In genomic region chr10:20966090-20966489, GRCm38 (mm10) we compare ENCODE assay signal across 8 mouse cellular contexts. TPM values are rescaled to one million over a fixed set of nuclear protein-coding genes. Genes with fewer than 3 reads are reported as not detected.
DNase-seq lines count a peak whose midpoint lies in the region; ATAC-seq and TF ChIP-seq lines count a peak whose summit lies in the region.

No protein-coding gene starts in this region.

- no peak overlapping the region for H3K9ac ChIP-seq in embryonic facial prominence, embryonic 15.5 days
- H3K9ac ChIP-seq in liver, embryonic 16.5 days (ENCODE audit: low read depth, low read length), result no peak overlapping the region
- no peak overlapping the region for H3K9ac ChIP-seq in neural tube, embryonic 14.5 days (replicated peaks; ENCODE audit: low read depth, low read length)

- H3K4me1 ChIP-seq in bone marrow, adult 2 months (ENCODE audit: control insufficient read depth, insufficient read depth, low read length), result no peaks in the 10 kb centered on the region
- no peaks in the 10 kb centered on the region for H3K4me1 ChIP-seq in embryonic facial prominence, embryonic 15.5 days
- no peaks in the 10 kb centered on the region for H3K4me1 ChIP-seq in heart, embryonic 10.5 days
- peaks cover 15% of the 10 kb centered on the region for H3K4me1 ChIP-seq in liver, embryonic 16.5 days (ENCODE audit: control insufficient read depth, low read depth, low read length)
- no peaks in the 10 kb centered on the region for H3K4me1 ChIP-seq in neural tube, embryonic 14.5 days (ENCODE audit: control insufficient read depth, insufficient read depth, low read length)

- H3K27ac ChIP-seq in bone marrow, adult 2 months (ENCODE audit: control insufficient read depth, insufficient read depth, low read depth, low read length, poor library complexity), result no peak overlapping the region
- no peak overlapping the region for H3K27ac ChIP-seq in embryonic facial prominence, embryonic 15.5 days (replicated peaks)
- H3K27ac ChIP-seq in heart, embryonic 10.5 days, result no peak overlapping the region
- no peak overlapping the region for H3K27ac ChIP-seq in liver, embryonic 16.5 days (ENCODE audit: low read length)
- H3K27ac ChIP-seq in neural tube, embryonic 14.5 days (ENCODE audit: low read depth, low read length), result no peak overlapping the region

- peak; percentile 84 for DNase-seq in heart, embryonic 10.5 days (ENCODE audit: low spot score)
- DNase-seq in kidney, postnatal 25 days, result peak; percentile 87 to 88
- DNase-seq in thymus, adult 18-20 months, result peak; percentile 43 to 66

- TF ChIP-seq CTCF in bone marrow, adult 2 months (IDR thresholded peaks at IDR 0.05; ENCODE audit: control insufficient read depth, insufficient read depth, low read length), result peak; percentile 100

- H3K36me3 ChIP-seq in embryonic facial prominence, embryonic 15.5 days, result peaks cover 16% of the 10 kb centered on the region
- H3K36me3 ChIP-seq in heart, embryonic 10.5 days, result peaks cover 21% of the 10 kb centered on the region
- H3K36me3 ChIP-seq in liver, embryonic 16.5 days (ENCODE audit: control insufficient read depth, insufficient read depth), result 0 out of 2 replicates have a peak, but pooled peaks cover 4% of the 10 kb centered on the region
- H3K36me3 ChIP-seq in neural tube, embryonic 14.5 days (ENCODE audit: control insufficient read depth, insufficient read depth, low read length), result peaks cover 40% of the 10 kb centered on the region

- no peak for TF ChIP-seq POLR2A in bone marrow, adult 2 months (IDR thresholded peaks at IDR 0.05; ENCODE audit: borderline replicate concordance, control insufficient read depth, low read depth, low read length)

- H3K4me3 ChIP-seq in bone marrow, adult 2 months (replicated peaks; ENCODE audit: control insufficient read depth, low read depth, low read length), result no peak overlapping the region
- no peak overlapping the region for H3K4me3 ChIP-seq in embryonic facial prominence, embryonic 15.5 days (replicated peaks)
- H3K4me3 ChIP-seq in heart, embryonic 10.5 days, result no peak overlapping the region
- H3K4me3 ChIP-seq in liver, embryonic 16.5 days (ENCODE audit: low read depth, low read length), result no peak overlapping the region
- H3K4me3 ChIP-seq in neural tube, embryonic 14.5 days (ENCODE audit: low read depth, low read length), result no peak overlapping the region

- WGBS in bone marrow, adult 2 months, result 18% methylated on average over 12 of the region's 12 CpGs
- WGBS in embryonic facial prominence, embryonic 15.5 days, result 38% methylated on average over 12 of the region's 12 CpGs
- 53% methylated on average over 12 of the region's 12 CpGs for WGBS in heart, embryonic 10.5 days
- WGBS in liver, embryonic 16.5 days (ENCODE audit: insufficient replicate concordance), result 29% methylated on average over 12 of the region's 12 CpGs
- WGBS in neural tube, embryonic 14.5 days, result 34% methylated on average over 12 of the region's 12 CpGs

- peak; percentile 99 for ATAC-seq in CD4-positive, CD25-positive, alpha-beta regulatory T cell, adult 4 months
- ATAC-seq in embryonic facial prominence, embryonic 15.5 days (ENCODE audit: insufficient number of reproducible peaks, low FRiP score, low TSS enrichment, low read depth), result 0 out of 2 replicates have a peak, but pooled peaks have one; percentile 57
- peak; percentile 61 for ATAC-seq in liver, embryonic 16.5 days (ENCODE audit: low read depth)
- ATAC-seq in neural tube, embryonic 14.5 days (ENCODE audit: low read depth), result peak; percentile 78; the same call in 1 of the 2 replicates

- no peaks in the 10 kb centered on the region for H3K27me3 ChIP-seq in embryonic facial prominence, embryonic 15.5 days
- no peaks in the 10 kb centered on the region for H3K27me3 ChIP-seq in heart, embryonic 10.5 days (ENCODE audit: insufficient read depth, poor library complexity, severe bottlenecking)
- H3K27me3 ChIP-seq in liver, embryonic 16.5 days (ENCODE audit: control insufficient read depth, insufficient read depth, low read depth, low read length), result no peaks in the 10 kb centered on the region
- no peaks in the 10 kb centered on the region for H3K27me3 ChIP-seq in neural tube, embryonic 14.5 days (ENCODE audit: control insufficient read depth, insufficient read depth, low read length)

- H3K4me2 ChIP-seq in embryonic facial prominence, embryonic 15.5 days (replicated peaks), result no peak overlapping the region
- no peak overlapping the region for H3K4me2 ChIP-seq in liver, embryonic 16.5 days (ENCODE audit: low read depth, low read length)
- no peak overlapping the region for H3K4me2 ChIP-seq in neural tube, embryonic 14.5 days (ENCODE audit: low read depth, low read length)

- no peaks in the 10 kb centered on the region for H3K9me3 ChIP-seq in embryonic facial prominence, embryonic 15.5 days (replicated peaks)
- H3K9me3 ChIP-seq in heart, embryonic 10.5 days, result no peaks in the 10 kb centered on the region
- no peaks in the 10 kb centered on the region for H3K9me3 ChIP-seq in liver, embryonic 16.5 days (replicated peaks; ENCODE audit: control insufficient read depth, low read length)
- no peaks in the 10 kb centered on the region for H3K9me3 ChIP-seq in neural tube, embryonic 14.5 days (ENCODE audit: control insufficient read depth, low read length)

RNA-seq across cellular contexts. Expression of gene Ahi1, which starts 13.7 kb away (rescaled TPM):
- 1 to 10 TPM; 9.1 to 9.4 TPM for polyA plus RNA-seq in CD4-positive, CD25-positive, alpha-beta regulatory T cell, adult 4 months (2017; shearing (Covaris generic))
- 4.8 and 6.4 TPM in 2 replicates for polyA plus RNA-seq in bone marrow, adult 2 months (2011; ENCODE audit: insufficient read depth, insufficient read length, low replicate concordance, missing spikeins)
- polyA plus RNA-seq in embryonic facial prominence, embryonic 15.5 days (2015; fragmentation: Nextera tagmentation; extraction: Ambion mirVana), result 8.0 and 8.4 TPM in 2 replicates
- 5.2 and 6.5 TPM in 2 replicates for polyA plus RNA-seq in heart, embryonic 10.5 days (2016; fragmentation: Nextera tagmentation; extraction: Ambion mirVana)
- polyA plus RNA-seq in liver, embryonic 16.5 days (2015; fragmentation: Nextera tagmentation; extraction: Ambion mirVana), result 3.9 and 4.2 TPM in 2 replicates
- polyA plus RNA-seq in neural tube, embryonic 14.5 days (2014; fragmentation: Nextera tagmentation; extraction: Ambion mirVana), result 130 and 150 TPM in 2 replicates

Comparison
In these comparisons a context has a peak if more than half of its experiments do, and no peak if none do; other contexts are left out.
1. RNA of gene Ahi1, which starts 13.7 kb away (polyA plus RNA-seq): 130 to 150 TPM in neural tube, embryonic 14.5 days; 9.1 to 9.4 TPM in CD4-positive, CD25-positive, alpha-beta regulatory T cell, adult 4 months, 8.0 to 8.4 TPM in embryonic facial prominence, embryonic 15.5 days, 5.2 to 6.5 TPM in heart, embryonic 10.5 days, 4.8 to 6.4 TPM in bone marrow, adult 2 months and 3.9 to 4.2 TPM in liver, embryonic 16.5 days; every median in the first group is over 10 times any median in the second.
2. Peak in every context shown above with its lines, with median percentiles within 50 percentile points of each other: ATAC-seq and DNase-seq.